Mouse (Mus musculus): ENCODE measurements around the gene Wfdc6b.
"Not testable (repeated sequence)": the region's sequence is repeated elsewhere in the genome, so short reads cannot be mapped to it uniquely, and the experiment has no call there.

Wfdc6b gene

GRCm38 (mm10) chr2:164613471-164613870, at the start of gene Wfdc6b, which contains the start of gene Wfdc8:
Wfdc6b (plus strand) TSS chr2:164613522.
Wfdc8 (minus strand) TSS chr2:164613626.
- not testable (repeated sequence) for DNase-seq (ENCODE audit: extremely low read depth, insufficient read length, low spot score)

GRCm38 (mm10) chr2:164564346-164564745, 49.0 kb upstream of the Wfdc6b start:
- DNase-seq (ENCODE audit: extremely low read depth, insufficient read length, low spot score): no peak

DNA sequence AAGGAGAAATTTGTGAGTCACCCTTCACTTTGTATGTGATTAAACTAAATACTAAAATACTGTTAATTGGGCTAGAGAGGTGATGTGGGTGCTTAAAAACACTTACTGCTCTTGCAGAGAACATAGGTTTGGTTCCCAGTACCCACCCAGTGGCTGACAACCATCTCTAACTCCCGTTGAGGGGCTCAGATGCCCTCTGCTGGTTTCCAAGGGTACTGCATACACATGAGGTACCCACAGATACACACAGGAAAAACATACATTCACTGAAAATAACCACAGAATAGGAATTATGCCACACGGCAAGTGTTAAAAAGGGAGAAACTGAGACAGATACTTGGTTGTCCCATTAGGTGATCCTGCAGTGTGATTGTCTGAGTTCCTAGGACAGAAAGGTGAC, 46.3 kb upstream of the Wfdc6b start:
- DNase-seq (ENCODE audit: extremely low read depth, insufficient read length, low spot score): no peak

DNA sequence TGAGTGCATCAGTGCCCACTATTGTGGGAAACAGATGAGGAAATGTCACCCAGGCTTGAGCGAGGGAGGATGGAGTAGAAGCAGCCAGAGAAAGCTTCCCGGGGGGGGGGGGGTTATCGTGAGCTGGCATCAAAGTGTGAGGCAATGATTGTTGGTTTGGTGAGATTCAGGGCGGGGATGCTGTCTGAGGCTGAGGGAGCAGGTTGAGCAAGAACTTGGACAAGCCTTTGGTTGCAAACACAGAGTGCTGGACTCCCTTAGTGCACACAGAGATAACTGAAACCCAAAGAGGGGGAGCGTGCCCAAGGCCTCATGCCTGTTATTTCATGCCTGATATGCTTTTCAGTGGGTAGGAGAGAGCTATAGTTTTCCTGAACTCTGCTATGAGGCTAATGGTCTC, 45.9 kb upstream of the Wfdc6b start:
- no peak for DNase-seq (ENCODE audit: extremely low read depth, insufficient read length, low spot score)

DNA sequence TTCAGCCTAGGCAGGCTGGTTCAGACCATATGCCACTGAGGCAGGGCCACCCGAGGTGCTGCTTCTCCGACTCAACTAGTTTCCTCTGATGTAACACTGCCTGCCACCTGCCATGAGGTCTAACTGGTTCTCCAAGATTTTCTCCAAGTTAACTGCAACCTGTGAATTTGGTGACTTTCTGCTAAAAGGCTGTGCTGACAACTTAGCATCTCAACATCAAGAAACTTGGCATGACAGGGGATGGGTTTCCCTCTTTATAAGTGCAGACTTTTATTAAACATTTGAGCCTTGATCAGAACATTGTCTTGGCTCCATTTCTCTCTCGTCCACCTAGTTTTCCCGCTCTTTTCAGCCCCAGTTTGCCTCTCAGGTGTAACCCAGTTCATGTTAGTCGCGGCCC, 40.0 kb upstream of the Wfdc6b start, which contains the start of gene Spint3:
Spint3 (minus strand) TSS at position 101 of the 400 bp plus-strand sequence.
- DNase-seq (ENCODE audit: extremely low read depth, insufficient read length, low spot score): not testable (repeated sequence)

DNA sequence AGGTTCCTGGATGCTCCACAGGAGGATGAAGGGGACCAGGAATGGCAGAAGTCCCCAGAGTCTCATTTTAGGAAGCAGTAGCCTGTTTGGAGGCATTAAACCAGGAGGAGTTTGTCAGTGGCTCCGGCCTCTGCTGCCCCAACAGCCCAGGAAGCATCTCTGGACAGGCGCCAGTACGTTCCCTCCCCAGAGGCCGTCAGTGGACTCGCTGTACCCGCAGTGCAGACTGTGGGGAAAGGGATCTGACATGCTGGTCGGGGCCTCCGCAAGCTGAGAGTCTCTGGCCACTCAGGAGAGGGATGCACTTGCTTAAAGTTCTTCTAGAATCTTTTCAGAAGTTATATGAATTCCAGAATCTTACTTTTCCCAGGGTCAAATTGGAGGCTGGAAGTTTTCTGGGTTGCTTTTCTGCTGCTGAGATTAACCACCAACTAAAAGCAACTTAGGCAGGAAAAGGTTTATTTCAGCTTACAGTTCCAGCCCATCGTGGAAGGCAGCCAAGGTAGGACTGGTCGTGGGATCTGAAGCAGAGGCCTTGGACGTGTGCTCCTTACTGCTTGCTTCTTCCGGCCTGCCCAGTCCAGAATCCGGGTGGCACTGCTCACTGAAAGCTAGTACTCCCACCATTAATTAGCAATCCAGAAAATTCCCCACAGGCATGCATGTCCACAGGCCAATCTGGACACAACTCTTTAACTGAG, 28.1 kb upstream of the Wfdc6b start, which contains the start of gene Wfdc6a:
Wfdc6a (minus strand) TSS at position 423 of the 701 bp plus-strand sequence.
- DNase-seq (ENCODE audit: extremely low read depth, insufficient read length, low spot score): peak; percentile 30

DNA sequence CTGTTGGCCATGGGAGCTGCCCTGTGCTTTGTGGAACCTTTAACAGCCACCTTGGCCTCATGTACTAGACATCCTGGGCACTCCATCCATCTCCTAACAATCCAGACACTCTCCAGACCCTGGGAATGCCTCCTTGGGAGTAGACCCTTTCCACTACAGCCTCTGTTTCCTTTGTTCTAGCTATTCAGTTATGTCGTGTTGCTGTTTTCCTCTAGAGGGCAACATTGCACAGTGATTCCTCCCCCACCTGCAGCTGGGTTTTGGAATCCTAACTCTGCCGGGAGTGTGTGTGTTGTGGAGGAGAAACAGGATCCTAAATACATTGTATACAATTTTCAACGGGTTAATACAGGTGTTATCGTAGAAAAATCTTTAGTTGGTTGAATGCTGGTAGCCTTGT, 21.3 kb upstream of the Wfdc6b start:
- no peak for DNase-seq (ENCODE audit: extremely low read depth, insufficient read length, low spot score)

- DNase-seq (ENCODE audit: extremely low read depth, insufficient read length, low spot score): no peak
Measured at GRCm38 (mm10) chr2:164593494-164593893, 19.8 kb upstream of the Wfdc6b start, which contains the start of gene Eppin. Eppin (minus strand) TSS chr2:164593594.

DNA sequence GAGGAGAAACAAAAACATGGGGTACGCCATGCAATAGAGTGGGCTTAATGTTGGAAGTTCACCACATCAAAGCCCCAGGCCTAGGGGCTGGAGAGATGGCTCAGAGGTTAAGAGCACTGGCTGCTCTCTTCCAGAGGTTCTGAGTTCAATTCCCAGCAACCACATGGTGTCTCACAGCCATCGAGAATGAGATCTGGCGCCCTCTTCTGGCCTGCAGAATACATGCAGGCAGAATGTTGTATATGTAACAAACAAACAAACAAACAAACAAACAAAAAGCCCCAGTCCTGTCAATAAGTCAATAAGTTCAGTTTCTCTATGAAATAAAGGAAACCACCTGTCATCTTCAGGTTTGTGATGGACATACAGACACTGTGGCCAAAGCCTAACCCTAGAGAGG, 13.1 kb upstream of the Wfdc6b start:
- no peak for DNase-seq (ENCODE audit: extremely low read depth, insufficient read length, low spot score)

DNA sequence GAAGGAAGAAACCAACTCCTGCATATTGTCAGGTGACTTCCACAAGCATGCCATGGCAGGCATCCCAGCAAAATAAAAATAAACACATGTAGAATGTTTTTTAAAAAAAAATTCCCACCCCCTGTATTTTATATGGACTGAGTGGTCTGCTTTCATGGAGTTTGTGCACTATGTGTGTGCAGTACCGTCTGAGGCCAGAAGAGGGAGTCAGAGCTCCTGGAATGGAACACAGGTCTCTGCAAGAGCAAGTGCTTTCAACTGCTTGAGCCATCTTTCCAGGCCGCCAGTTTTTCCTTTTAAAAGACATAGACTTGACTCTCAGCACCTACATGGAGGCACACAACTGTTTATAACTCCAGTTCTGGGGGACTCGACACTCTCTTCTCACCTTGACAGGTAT, 9.8 kb upstream of the Wfdc6b start:
- DNase-seq (ENCODE audit: extremely low read depth, insufficient read length, low spot score): no peak

DNA sequence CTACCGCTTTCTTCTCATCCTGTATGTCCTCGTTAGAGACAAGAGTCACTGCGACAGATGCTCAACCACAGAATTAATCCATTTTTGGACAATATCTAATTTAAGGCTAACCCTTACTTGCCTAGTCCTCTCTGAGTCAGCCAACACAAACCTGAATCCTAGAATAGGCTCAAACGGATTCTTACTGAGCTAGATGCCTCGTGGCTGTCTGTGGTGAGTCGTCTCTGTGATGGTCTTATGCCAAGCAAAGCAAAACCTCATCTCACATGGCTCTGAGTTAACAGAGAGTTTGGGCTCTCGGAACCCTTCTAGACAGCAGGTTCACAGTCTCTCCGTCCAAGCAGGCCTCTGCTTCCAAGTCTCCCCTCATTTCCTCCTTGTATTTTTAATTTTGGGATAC, 8.9 kb upstream of the Wfdc6b start:
- DNase-seq (ENCODE audit: extremely low read depth, insufficient read length, low spot score): peak; percentile 27

DNA sequence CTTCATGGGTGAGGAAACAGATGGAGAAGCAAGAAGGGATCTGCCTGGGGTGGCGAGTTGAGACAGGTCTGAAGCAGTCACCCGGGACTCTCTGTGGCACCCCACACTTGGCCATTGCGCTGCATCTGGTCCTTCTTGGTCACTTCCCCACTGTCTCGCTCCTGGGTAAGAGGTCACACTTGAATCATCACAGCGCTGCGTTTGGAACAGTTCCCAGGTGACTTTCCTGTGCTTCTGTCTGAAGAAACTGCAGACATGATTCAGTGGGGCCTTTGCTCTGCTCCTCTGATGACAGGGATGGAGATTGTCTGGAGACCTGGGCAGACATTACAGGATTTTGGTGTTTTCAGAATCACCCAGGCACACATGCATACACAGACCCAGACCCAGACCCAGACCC, 4.5 kb upstream of the Wfdc6b start:
- no peak for DNase-seq (ENCODE audit: extremely low read depth, insufficient read length, low spot score)

- no peak for DNase-seq (ENCODE audit: extremely low read depth, insufficient read length, low spot score)
Measured at GRCm38 (mm10) chr2:164615386-164615785, 2.1 kb downstream of the Wfdc6b start.

DNA sequence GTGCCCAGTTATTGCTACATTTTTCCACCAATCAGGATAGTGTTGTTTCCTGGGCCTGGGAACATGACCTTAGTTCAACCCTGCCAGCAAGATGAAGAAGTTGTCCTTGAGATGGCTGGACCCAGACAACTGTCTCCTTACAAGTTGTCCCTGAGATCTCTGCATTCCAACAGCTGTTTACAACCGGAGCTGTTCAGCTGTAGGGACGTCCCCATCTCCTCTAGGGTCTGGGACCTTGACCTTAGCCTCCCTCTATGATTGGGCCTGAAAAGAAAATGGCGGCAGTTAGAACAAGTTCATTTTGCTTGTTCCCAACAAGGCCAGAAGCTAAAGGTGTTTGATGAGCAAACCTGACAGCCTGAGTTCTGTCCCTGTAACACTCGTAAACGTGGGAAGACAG, 5.7 kb downstream of the Wfdc6b start:
- no peak for DNase-seq (ENCODE audit: extremely low read depth, insufficient read length, low spot score)

DNA sequence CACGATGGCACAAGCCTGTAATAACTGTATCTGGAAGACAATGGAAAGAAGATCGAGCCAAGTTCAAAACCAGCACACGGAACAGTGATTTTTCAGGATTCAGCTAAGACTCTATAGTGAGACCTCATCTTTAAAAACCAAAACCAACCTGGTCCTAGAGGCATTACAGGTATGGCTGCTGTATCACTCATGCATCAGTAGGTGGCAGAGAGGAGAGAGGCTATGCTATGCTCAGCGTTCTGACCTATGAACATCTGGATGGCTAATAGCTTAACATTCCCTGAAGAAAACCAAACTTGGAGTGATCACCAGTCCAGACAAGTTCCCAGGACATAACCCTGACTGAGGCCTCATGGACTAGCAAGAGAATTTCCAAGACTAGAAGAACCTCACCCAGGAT, 8.5 kb downstream of the Wfdc6b start:
- DNase-seq (ENCODE audit: extremely low read depth, insufficient read length, low spot score): no peak

GRCm38 (mm10) chr2:164635266-164635665, 21.9 kb downstream of the Wfdc6b start:
- DNase-seq (ENCODE audit: extremely low read depth, insufficient read length, low spot score): no peak

GRCm38 (mm10) chr2:164638696-164639095, 25.4 kb downstream of the Wfdc6b start, which contains the start of gene Wfdc16:
Wfdc16 (minus strand) TSS chr2:164638796.
- DNase-seq (ENCODE audit: extremely low read depth, insufficient read length, low spot score): no peak

DNA sequence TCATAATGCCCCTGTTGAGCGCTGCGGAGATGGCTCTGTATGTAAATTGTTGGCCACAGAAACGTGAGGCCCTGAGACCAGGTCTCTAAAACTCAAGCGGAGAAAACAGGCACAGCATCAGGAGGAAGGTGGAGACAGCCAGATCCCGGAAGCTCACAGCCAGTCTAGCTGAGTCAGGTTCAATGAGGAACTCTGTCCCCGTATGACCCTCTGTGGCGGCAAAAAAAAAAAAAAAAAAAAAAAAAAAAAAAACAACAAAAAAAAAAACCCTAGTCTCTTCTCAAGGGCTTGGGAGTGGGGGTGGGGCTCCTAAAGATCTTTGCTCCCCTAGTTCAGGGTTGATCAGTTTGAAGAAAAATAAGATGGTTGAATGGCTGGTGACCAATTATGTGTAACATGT, 27.8 kb downstream of the Wfdc6b start:
- DNase-seq (ENCODE audit: extremely low read depth, insufficient read length, low spot score): no peak

DNA sequence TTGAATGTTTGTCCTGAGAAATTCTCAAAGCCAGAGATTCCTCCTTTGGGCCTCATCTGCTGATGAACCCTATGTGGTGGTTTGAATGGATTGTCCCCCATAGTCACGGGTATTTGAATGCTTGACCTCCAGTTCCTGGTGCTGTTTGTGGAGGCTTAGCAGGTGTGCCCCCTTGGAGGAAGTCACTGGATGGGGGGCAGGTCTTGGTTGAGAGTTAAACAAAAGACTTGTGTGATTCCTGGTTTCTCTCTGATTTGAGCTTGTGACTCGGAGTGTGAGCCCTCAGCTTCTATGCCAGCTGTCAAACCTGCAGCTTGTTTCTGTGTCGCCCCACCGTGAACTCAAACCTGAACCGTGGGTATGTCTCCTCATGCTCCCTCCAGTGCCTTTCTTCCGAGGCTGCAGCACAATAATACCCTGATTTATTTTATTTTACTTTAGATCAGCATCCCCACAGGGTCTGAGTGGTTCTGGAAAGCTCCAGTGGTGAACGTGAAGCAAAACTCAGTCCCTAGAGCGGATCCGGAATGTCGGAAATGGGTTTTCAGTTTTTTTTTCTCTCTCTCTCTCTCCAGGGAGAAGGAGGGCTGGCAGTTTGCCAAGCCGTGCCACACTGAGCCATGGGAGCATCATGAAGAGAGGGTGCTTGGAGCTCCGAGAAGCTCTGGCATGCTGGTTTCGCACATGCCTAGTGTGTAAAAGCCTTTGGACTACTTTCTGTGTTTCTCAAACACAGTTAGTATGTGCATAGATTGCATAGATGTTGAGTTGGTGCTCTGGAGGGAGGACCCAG, 28.8 kb downstream of the Wfdc6b start:
- DNase-seq (ENCODE audit: extremely low read depth, insufficient read length, low spot score): no peak

GRCm38 (mm10) chr2:164655858-164656257, 42.5 kb downstream of the Wfdc6b start, which contains the start of gene Wfdc10:
Wfdc10 (plus strand) TSS chr2:164656046.
- DNase-seq (ENCODE audit: extremely low read depth, insufficient read length, low spot score): no peak

- DNase-seq (ENCODE audit: extremely low read depth, insufficient read length, low spot score): no peak
Measured at GRCm38 (mm10) chr2:164656483-164656882, 43.2 kb downstream of the Wfdc6b start, which contains the start of gene Wfdc9. Wfdc9 (minus strand) TSS chr2:164656583.

DNA sequence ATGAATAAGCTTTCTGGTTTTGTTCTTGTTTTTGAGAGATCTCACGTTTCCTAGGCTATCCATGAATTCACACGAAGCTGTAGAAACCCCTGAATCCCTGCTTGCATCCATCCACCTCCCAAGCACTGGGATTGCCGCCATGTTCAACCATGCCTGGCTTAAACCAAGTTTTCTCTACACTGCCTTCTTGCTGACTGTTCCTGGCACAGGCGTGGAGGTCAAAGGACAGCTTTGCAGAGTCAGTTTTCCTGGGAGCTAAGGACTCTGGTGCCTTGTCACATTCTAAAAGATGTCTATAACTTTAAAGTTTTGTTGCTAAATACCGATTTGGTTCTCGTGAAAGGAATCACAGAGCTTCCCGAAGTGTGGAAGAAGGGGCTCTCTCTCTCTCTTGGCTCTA, 51.5 kb downstream of the Wfdc6b start:
- no peak for DNase-seq (ENCODE audit: extremely low read depth, insufficient read length, low spot score)

All from 3134 (cell line).